Mouse (Mus musculus): Measurements from ENCODE around the gene Nfkbiz. TPM values are rescaled to one million over a fixed set of nuclear protein-coding genes. Genes with fewer than 3 reads are reported as not detected.

Gene Nfkbiz
- total and polyA plus RNA-seq, 2 experiments from 2014 or later: 1.3 to 2.6 TPM

DNA sequence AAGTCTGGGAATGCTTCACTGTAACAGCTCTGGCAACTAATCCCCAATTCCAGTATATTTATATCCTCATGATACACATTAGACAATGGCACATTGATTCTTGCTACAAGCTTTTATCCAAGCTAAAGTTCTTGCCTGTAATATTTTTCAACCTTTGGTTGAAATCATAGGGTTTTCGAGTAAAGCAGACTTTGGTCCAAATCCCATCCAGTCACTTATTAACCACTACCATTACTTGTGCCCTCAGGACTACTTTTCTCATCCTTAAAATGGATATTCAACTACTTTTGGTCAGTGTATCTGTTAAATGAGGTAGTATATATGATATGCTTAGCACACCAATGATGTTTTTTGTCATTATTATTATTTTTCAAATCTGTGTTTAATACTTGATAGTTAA, 7.2 kb downstream of the Nfkbiz start:
- H3K4me3 ChIP-seq (ENCODE audit: low read depth, low read length): no peak overlapping the region
- H3K36me3 ChIP-seq (ENCODE audit: insufficient read depth, low read length): no peaks in the 10 kb centered on the region
- no peak overlapping the region for H3K9ac ChIP-seq (replicated peaks; ENCODE audit: low read length, poor library complexity, severe bottlenecking)
- DNase-seq (ENCODE audit: low spot score): no peak
- H3K27me3 ChIP-seq (ENCODE audit: insufficient read depth, low read length): no peaks in the 10 kb centered on the region
- no peak overlapping the region for H3K27ac ChIP-seq (ENCODE audit: low read depth, low read length)
- no peaks in the 10 kb centered on the region for H3K4me1 ChIP-seq (ENCODE audit: insufficient read depth, low read length)
- 98% methylated on average over 1 of the region's 1 CpGs for WGBS
- no peak overlapping the region for H3K4me2 ChIP-seq (ENCODE audit: low read depth, low read length, poor library complexity, severe bottlenecking)
- no peaks in the 10 kb centered on the region for H3K9me3 ChIP-seq (ENCODE audit: low read length)
- TF ChIP-seq CTCF (IDR thresholded peaks at IDR 0.05): no peak
- no peak for ATAC-seq (ENCODE audit: low FRiP score)

DNA sequence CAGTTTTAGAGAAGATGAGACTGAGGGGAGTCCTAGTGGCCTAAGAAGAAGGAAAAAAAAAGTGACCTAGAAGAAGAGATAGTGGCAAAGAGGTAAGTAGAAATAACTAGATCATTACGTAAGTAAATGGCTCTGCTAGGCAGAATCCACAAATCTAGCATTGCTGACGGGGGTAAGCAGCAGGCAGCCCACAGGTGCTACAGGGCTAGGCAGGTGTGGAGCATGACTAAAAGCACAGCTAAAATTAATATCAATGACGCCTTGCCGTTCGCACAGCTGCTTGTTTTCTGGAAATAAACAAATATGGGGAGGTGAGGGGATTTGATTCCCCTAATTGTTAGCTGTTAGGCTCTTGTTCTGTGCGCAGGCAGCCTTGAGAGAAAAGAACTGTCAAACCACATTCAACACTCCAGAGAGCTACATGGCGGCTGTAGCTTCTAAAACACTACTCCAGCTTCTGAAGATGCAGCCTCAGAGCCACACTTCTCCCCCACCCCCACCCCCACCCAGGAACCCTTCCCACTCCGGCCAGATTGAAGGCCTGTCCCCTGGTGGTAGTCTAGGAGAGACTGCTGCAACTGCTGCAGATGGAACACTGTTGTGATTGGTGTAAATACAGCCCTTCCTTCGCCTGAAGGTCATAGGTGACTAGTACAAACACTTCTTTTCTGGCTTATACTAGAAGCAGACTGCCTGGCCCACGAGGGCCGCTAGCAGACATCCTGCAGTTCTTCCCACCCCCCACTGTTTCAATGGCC, 15.1 kb downstream of the Nfkbiz start:
- no peaks in the 10 kb centered on the region for H3K4me1 ChIP-seq (ENCODE audit: insufficient read depth, low read length)
- no peak overlapping the region for H3K4me2 ChIP-seq (ENCODE audit: low read depth, low read length, poor library complexity, severe bottlenecking)
- H3K9ac ChIP-seq (replicated peaks; ENCODE audit: low read length, poor library complexity, severe bottlenecking): no peak overlapping the region
- 58% methylated on average over 11 of the region's 11 CpGs for WGBS
- H3K27me3 ChIP-seq (ENCODE audit: insufficient read depth, low read length): no peaks in the 10 kb centered on the region
- no peak for DNase-seq (ENCODE audit: low spot score)
- no peak for ATAC-seq (ENCODE audit: low FRiP score)
- no peak overlapping the region for H3K4me3 ChIP-seq (ENCODE audit: low read depth, low read length)
- no peaks in the 10 kb centered on the region for H3K9me3 ChIP-seq (ENCODE audit: low read length)
- TF ChIP-seq CTCF (IDR thresholded peaks at IDR 0.05): peak; percentile 30
- no peaks in the 10 kb centered on the region for H3K36me3 ChIP-seq (ENCODE audit: insufficient read depth, low read length)
- H3K27ac ChIP-seq (ENCODE audit: low read depth, low read length): no peak overlapping the region

DNA sequence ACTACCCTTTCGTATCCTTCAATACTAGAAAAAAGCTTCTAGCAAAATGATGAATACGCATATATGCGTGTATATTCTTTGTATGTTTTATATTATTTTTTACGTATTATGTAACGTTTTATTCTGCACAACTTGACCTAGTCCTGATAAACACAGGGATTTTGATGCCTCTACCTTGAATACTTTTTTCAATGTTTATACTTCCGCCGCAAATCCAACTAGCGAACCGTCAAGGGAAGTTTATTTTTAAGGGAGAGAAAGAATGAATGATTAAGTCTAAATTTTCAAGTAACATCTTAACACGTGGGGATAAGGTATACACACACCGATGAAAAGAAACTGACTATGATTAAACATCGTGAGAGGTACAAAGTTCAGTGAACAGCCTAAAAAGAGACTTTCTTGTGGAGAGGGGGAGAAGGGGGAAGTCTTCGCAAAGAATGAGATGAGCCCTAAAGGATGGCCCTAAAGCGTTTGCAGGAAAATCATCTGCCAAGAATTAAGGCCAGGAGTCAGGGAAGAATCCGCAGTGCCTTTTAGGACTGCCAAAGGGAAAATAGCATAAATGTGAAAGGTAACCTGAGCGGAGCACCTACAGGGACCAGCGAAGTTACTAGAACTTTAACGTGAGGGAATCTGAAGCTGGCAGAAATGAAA, 15.8 kb downstream of the Nfkbiz start:
- peak overlapping the region; percentile 90 for H3K4me2 ChIP-seq (ENCODE audit: low read depth, low read length, poor library complexity, severe bottlenecking)
- H3K27me3 ChIP-seq (ENCODE audit: insufficient read depth, low read length): no peaks in the 10 kb centered on the region
- no peak for ATAC-seq (ENCODE audit: low FRiP score)
- H3K4me1 ChIP-seq (ENCODE audit: insufficient read depth, low read length): no peaks in the 10 kb centered on the region
- H3K36me3 ChIP-seq (ENCODE audit: insufficient read depth, low read length): peaks cover 6% of the 10 kb centered on the region; the same call in 1 of the 2 replicates
- H3K9ac ChIP-seq (replicated peaks; ENCODE audit: low read length, poor library complexity, severe bottlenecking): no peak overlapping the region
- no peaks in the 10 kb centered on the region for H3K9me3 ChIP-seq (ENCODE audit: low read length)
- peak overlapping the region; percentile 79 for H3K4me3 ChIP-seq (ENCODE audit: low read depth, low read length)
- no peak overlapping the region for H3K27ac ChIP-seq (ENCODE audit: low read depth, low read length)
- no peak for DNase-seq (ENCODE audit: low spot score)
- 50% methylated on average over 18 of the region's 18 CpGs for WGBS
- TF ChIP-seq CTCF (IDR thresholded peaks at IDR 0.05): no peak

DNA sequence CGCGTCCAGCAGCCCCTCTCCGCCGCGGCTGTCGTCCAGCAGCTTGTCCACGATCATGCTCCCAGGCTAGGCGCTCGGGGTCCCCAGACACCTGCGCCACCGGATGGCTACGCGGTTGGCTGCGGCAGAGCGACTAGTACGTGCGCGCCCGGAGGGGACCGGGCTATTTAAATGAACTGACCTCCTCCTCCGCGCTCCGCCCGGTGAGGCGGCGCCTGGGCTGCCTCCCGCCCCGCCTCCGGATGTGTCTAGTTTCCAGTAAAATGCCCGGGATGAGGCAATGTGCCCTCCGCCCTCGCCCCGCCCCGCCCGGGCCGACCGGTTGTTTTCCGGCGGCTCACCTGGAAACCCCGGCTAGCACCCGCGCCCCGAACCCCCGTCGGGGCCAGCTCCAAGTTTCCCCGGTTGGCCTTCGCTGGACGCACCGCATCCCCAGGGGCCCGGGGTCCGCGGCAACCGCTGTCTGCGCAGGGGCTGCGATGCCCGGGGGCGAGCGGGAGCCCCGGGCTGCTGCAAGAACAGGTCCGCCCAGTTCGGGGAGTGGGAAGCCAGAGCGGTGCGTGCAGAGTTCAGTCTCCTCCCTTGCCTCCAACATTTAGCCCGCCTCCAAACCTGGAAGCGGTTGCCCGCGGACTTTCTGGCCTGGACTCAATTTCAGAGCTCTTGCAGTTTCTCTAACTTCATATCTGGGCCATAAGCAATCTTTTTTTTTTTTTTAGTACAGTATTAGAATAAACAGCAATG, 16.5 kb downstream of the Nfkbiz start:
- peaks cover 9% of the 10 kb centered on the region; the same call in 1 of the 2 replicates for H3K36me3 ChIP-seq (ENCODE audit: insufficient read depth, low read length)
- H3K27ac ChIP-seq (ENCODE audit: low read depth, low read length): no peak overlapping the region
- WGBS: under 1% methylated on average over 62 of the region's 67 CpGs
- peak; percentile 86 for DNase-seq (ENCODE audit: low spot score)
- no peaks in the 10 kb centered on the region for H3K27me3 ChIP-seq (ENCODE audit: insufficient read depth, low read length)
- H3K9ac ChIP-seq (replicated peaks; ENCODE audit: low read length, poor library complexity, severe bottlenecking): peak overlapping the region; percentile 70
- H3K4me1 ChIP-seq (ENCODE audit: insufficient read depth, low read length): no peaks in the 10 kb centered on the region
- TF ChIP-seq CTCF (IDR thresholded peaks at IDR 0.05): no peak
- no peaks in the 10 kb centered on the region for H3K9me3 ChIP-seq (ENCODE audit: low read length)
- ATAC-seq (ENCODE audit: low FRiP score): peak; percentile 93
- peak overlapping the region; percentile 90 for H3K4me2 ChIP-seq (ENCODE audit: low read depth, low read length, poor library complexity, severe bottlenecking)
- H3K4me3 ChIP-seq (ENCODE audit: low read depth, low read length): peak overlapping the region; percentile 79

DNA sequence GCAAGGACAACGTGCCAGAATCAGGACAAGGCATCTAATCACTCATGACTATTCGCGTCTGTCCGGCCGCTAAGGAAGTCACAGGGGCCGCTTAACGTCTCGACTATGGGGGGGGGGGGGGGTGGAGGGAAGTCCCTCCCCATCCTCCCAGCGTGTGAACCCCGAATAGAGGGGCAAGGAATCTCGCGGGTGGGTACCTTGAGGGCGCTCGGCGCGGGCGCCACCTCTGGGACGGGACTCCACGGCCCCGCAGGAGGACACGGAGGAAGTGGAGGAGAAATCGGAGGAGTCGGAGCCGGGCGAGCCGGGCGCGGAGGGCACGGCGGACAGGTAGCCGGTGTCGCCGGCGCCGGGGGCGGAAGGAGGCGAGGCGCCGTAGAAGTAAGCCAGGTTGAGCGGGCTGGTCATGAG, 17.1 kb downstream of the Nfkbiz start:
- no peak overlapping the region for H3K27ac ChIP-seq (ENCODE audit: low read depth, low read length)
- H3K4me1 ChIP-seq (ENCODE audit: insufficient read depth, low read length): no peaks in the 10 kb centered on the region
- no peaks in the 10 kb centered on the region for H3K27me3 ChIP-seq (ENCODE audit: insufficient read depth, low read length)
- H3K4me2 ChIP-seq (ENCODE audit: low read depth, low read length, poor library complexity, severe bottlenecking): peak overlapping the region; percentile 90
- H3K4me3 ChIP-seq (ENCODE audit: low read depth, low read length): peak overlapping the region; percentile 79
- no peak for TF ChIP-seq CTCF (IDR thresholded peaks at IDR 0.05)
- peak overlapping the region; percentile 70 for H3K9ac ChIP-seq (replicated peaks; ENCODE audit: low read length, poor library complexity, severe bottlenecking)
- 1% methylated on average over 35 of the region's 40 CpGs for WGBS
- ATAC-seq (ENCODE audit: low FRiP score) (peak; percentile 28), DNase-seq (ENCODE audit: low spot score) (peak; percentile 36)
- no peaks in the 10 kb centered on the region for H3K9me3 ChIP-seq (ENCODE audit: low read length)
- peaks cover 9% of the 10 kb centered on the region for H3K36me3 ChIP-seq (ENCODE audit: insufficient read depth, low read length)
